Mouse (Mus musculus): ENCODE measurements around the gene Scg5. TPM values are rescaled to one million over a fixed set of nuclear protein-coding genes. Genes with fewer than 3 reads are reported as not detected.

The Scg5 gene
- total RNA-seq (2021), result 100 to 1,000 TPM; 348 to 364 TPM
- long read RNA-seq, experiment 1, transcript Scg5-201 (6 exons, 1,208 nt), result major isoform, 308 of 357 reads
- long read RNA-seq, experiment 1, partial matches to known transcripts, result 33 of 357 reads
- long read RNA-seq, experiment 1, other reads (novel, unspliced or antisense), result 16 of 357 reads
- long read RNA-seq, experiment 2, transcript Scg5-201 (6 exons, 1,208 nt), result major isoform, 501 of 577 reads
- long read RNA-seq, experiment 2, partial matches to known transcripts, result 56 of 577 reads
- long read RNA-seq, experiment 2, other reads (novel, unspliced or antisense), result 20 of 577 reads

GRCm38 (mm10) chr2:113828943-113829882 is at the start of gene Scg5:
Scg5 (minus strand) TSS chr2:113829121.
- DNase-seq (ENCODE audit: low spot score in 2 of 2), result peak; percentile 75 to 85

DNA sequence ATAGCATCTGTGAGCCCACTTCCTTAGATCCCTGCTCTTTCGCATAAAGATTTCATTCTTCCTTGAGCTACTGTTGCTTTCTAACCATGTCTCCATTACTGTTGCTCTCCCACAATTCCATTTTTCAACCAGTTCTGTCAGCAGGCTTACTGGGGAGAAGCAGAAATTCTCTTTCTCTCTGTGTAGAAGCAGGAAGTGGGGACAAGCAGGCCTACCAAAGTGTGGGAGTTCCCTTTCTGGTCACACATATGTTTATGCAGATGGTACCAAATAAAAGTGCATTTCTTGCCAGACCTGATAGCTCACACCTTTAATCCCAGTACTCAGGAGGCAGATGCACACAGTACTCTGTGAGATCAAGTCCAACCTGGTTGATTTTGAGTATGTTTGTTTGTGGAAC is 41.2 kb upstream of the Scg5 start:
- DNase-seq (ENCODE audit: low spot score in 2 of 2), result peak in 1 of 2 experiments; percentile 36

DNA sequence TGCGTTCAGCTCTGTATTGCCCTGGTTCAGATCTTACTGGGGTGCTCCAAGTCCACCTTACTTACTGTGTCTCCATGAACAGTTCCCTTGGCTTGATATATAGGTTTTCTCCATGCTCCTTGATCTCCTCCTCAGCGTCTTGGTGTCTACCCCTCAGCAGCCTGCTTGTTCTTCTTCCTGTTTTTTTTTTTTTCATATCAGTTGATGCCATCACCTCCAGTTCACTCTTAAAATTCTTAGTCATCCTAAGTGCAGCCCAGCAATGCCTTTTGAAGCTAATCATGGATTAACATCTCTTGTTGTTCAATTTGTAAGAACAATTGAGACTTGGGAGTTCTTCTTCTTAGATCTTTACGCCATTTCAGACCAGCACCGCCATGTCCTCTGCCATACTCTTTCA is 39.5 kb upstream of the Scg5 start:
- DNase-seq (ENCODE audit: low spot score in 2 of 2), result no peak

GRCm38 (mm10) chr2:113866155-113866554 is 37.2 kb upstream of the Scg5 start:
- peak in 1 of 2 experiments; percentile 39 for DNase-seq (ENCODE audit: low spot score in 2 of 2)

DNA sequence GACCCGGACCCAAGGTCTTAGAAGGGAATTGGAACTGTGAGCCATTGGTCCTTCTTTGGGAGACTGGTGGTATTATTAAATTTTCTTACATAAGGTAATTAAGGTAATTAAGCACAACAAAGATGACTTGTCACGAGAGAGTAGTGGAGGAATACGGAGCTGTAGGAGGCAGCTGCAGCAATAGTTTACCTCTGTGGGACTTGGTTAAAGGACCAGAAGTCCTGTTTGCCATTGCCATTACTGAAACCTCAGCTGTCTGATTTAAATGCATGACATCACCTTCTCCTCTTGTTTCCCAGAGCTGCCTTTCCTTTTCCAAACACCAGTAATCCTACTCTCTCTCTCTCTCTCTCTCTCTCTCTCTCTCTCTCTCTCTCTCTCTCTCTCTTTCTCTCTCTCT is 20.2 kb upstream of the Scg5 start:
- no peak for DNase-seq (ENCODE audit: low spot score in 2 of 2)

DNA sequence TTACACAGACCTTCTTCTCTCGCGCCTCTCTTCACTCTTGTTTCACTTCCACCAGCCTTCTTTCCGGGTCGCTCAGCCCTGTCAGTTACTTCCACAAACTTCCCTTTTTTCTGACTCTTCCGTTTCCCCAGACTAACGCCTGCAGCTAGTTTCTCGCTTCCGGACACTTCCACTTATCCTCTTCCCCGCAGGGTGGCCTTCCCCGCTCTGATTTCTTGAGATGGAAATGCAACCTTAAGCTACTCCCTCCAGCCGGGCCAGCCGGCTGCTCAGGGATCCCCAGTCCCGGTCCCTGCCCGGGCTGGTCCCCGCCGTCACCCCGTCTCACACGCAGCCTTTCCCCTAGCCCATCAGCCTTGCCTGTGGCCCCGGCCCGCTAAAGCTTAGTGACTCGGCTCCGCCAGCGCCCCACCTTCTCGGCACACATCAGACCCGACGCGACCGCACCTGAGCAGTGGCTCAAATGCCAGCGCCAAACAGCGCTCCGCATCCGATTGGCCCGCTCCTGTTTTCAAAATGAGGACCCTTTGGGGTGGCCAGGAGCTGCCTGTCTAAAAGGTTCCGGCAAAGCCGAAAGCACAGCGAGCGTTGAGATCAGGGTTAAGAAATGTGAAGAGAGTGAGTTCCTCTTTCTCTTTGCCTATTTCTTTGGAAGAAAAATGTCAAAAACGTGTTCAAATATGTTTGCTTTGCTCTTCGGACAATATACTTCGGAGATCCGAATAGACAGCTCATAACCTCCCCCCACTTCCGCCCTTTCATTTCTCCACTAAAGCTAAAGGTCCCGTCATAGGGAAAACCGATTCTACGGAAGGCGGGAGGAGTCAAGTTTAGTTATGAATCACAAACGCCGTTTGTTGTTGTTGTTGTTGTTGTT is 19.6 kb upstream of the Scg5 start, which contains the start of gene Arhgap11a:
TSS of gene Arhgap11a (minus strand) at position 417 of the 877 bp plus-strand sequence.
- peak; percentile 93 to 96 for DNase-seq (ENCODE audit: low spot score in 2 of 2)

DNA sequence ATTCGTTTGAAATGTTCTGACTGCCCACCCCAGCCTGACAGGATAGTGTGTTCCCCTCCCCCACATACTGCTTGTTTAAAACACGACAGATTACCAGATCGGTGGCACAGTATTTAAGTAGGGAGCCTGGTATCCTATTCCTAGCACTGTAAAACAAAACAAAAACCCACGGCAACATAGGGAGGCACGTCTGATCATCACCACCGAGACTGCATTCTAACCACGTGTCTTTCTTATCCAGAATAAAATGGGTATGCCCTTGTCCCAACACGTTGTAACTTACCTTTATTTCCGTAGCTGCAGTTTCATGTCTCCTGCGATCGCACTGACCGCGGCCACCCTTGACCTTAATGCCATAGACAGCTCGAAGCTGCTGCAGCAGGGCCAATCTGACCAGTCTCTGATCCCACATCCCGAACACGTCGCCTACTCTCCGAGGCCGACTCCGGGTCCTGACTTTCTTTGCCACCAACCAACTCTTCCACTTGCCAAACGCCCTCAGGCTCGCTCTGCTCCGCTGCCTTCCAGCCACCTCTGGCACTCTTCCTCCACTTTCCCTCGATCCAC is 18.8 kb upstream of the Scg5 start:
- DNase-seq (ENCODE audit: low spot score in 2 of 2), result peak in 1 of 2 experiments; percentile 8

- no peak for DNase-seq (ENCODE audit: low spot score in 2 of 2)
These were observed 16.2 kb upstream of the Scg5 start for GRCm38 (mm10) chr2:113845081-113845480.

GRCm38 (mm10) chr2:113841656-113842437 is 12.9 kb upstream of the Scg5 start:
- no peak for DNase-seq (ENCODE audit: low spot score in 2 of 2)

GRCm38 (mm10) chr2:113839488-113839887 is 10.6 kb upstream of the Scg5 start:
- no peak for DNase-seq (ENCODE audit: low spot score in 2 of 2)

- no peak for DNase-seq (ENCODE audit: low spot score in 2 of 2)
These were observed 6.3 kb upstream of the Scg5 start for GRCm38 (mm10) chr2:113835219-113835618.

DNA sequence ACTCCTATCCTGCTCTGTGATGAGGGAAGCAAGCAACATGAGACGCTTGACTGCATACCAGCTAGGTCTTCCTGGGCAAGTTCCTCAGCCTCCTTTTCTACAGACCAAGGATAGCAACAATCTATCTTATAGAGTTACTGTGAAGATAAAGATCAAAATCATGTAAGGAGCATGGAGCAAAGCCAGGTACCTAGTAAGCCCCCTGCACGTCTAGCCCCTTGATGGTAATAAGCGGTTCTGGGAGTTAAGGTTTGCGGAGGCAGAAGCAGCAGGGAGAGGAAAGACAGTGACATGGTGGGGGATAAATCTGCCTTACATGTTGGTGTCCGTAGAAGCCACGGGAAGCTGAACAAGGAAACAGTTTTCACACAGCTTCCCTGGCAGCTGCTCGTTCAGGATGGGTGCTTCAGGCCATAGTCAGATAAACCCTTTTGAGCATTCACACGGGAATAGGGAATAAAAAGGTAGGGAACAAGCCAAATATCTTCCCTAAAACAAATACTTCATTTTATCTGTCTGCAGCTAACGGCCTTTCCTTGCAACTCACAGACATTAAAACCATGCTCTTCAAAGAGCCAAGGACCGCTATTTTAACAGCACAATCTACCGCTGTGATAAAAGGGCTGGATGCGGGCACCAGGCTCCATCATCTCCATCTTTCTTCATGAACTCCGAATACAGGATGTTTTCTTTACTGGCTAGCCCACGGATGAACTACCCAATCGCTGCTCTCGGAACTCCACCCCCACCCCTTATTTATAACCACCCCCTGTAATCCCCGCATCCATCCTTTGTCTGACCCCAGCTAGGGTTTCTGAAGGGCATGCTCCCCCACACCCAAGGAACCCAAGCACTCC is 607 bp downstream of the Scg5 start:
- peak in 1 of 2 experiments; percentile 53 for DNase-seq (ENCODE audit: low spot score in 2 of 2)

- DNase-seq (ENCODE audit: low spot score in 2 of 2), result peak in 1 of 2 experiments; percentile 77
These were observed 5.0 kb downstream of the Scg5 start for GRCm38 (mm10) chr2:113823909-113824308.

DNA sequence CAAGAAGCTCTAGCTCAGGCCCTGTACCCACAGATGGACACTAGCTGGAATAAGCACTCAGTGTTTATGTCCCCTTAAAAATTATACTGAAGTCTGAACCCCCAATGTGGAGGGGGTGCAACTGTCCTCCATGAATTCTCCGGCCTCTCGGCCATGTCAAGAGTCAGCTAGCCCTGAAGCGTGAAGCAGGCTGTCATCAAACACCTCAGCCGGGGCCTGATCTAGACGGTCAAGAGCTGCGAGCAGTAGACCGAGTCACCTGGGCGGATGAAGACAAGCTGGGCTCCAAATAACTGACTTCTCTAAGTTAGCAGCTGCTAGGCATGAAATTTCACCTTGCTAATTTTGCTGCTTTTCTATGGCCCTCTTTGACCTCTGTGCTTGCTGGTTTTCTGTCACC is 6.6 kb downstream of the Scg5 start:
- no peak for DNase-seq (ENCODE audit: low spot score in 2 of 2)

- DNase-seq (ENCODE audit: low spot score in 2 of 2), result no peak
These were observed 7.7 kb downstream of the Scg5 start for GRCm38 (mm10) chr2:113821176-113821734.

DNA sequence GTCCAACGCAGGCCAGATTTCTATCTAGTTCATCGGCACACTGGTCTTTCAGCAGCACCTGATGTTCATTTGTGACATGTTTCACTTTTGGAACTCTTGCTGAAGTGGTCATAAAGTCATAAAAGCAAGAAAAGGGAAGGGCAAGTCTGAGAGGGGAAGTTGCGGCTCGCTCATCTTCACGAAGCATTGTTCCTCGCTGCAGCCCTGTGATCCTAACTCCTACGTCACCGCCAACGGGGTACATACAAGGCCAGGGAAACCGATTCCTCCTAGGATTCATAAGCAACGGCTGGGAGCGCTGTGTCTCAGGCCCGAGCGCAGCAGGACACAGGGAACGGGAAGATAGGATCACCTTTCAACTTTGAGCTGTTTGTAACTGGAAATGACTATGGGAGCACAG is 8.8 kb downstream of the Scg5 start:
- DNase-seq (ENCODE audit: low spot score in 2 of 2), result no peak

- no peak for DNase-seq (ENCODE audit: low spot score in 2 of 2)
These were observed 11.0 kb downstream of the Scg5 start for GRCm38 (mm10) chr2:113817681-113818606.
